ENCODE assay signal across 19 mouse cellular contexts in the genomic region with DNA sequence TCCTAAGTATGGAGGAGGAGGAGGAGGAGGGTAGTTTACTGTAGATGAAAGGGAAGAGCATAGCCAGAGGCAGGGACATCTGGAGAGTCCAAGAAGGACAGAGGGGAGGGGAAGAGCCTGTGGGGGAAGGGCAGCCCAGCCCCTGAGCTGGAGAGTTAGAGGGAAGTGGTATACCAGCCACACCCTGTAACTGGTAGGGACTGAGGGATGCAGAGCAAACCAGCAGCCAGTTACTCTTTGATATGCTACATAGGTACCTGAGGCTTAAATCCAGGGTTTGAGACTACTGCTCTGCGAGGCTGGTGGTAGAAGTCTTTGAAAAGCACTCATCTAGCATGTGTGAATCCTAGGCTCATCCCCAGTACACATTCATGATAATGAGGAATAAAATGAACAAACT.
"Had no signal": no experiment of that assay in that cellular context is flagged by ENCODE, and none has a peak within 500 bp of the region (broad histone marks: within the 10 kb centered on the region; RNA-seq: fewer than 3 reads in every experiment).

No protein-coding gene starts in this region.

- H3K4me1 ChIP-seq: liver, embryonic 13.5 days; midbrain, embryonic 10.5 days; neural tube, embryonic 12.5 days; neural tube, embryonic 15.5 days; stomach, embryonic 15.5 days had no signal

- H3K36me3 ChIP-seq: midbrain, embryonic 10.5 days; neural tube, embryonic 12.5 days; neural tube, embryonic 15.5 days; stomach, embryonic 15.5 days had no signal

- H3K4me3 ChIP-seq: layer of hippocampus, adult 2 months; liver, embryonic 13.5 days; midbrain, embryonic 10.5 days; neural tube, embryonic 12.5 days; neural tube, embryonic 15.5 days; stomach, embryonic 15.5 days had no signal

- H3K27ac ChIP-seq: kidney, postnatal 0 days; layer of hippocampus, adult 2 months; liver, embryonic 13.5 days; midbrain, embryonic 10.5 days; neural tube, embryonic 12.5 days; neural tube, embryonic 15.5 days; stomach, embryonic 15.5 days had no signal

- DNase-seq: kidney, adult 2 months; kidney, postnatal 25 days; layer of hippocampus, adult 9-11 months; liver, embryonic 13.5 days; lung, adult 2 months; lung, postnatal 14 days; lung, postnatal 4 days; midbrain, embryonic 14.5 days; retina, postnatal 1 day; right cerebral cortex, postnatal 25 days; spleen, adult 18-20 months; thymus, adult 2 months; thymus, postnatal 25 days had no signal

- H3K9ac ChIP-seq: liver, embryonic 13.5 days; neural tube, embryonic 12.5 days; neural tube, embryonic 15.5 days; stomach, embryonic 15.5 days had no signal

- H3K4me2 ChIP-seq: liver, embryonic 13.5 days; neural tube, embryonic 12.5 days; neural tube, embryonic 15.5 days; stomach, embryonic 15.5 days had no signal

- H3K9me3 ChIP-seq: liver, embryonic 13.5 days; midbrain, embryonic 10.5 days; neural tube, embryonic 12.5 days; neural tube, embryonic 15.5 days; stomach, embryonic 15.5 days had no signal

- H3K27me3 ChIP-seq: liver, embryonic 13.5 days; neural tube, embryonic 12.5 days; neural tube, embryonic 15.5 days; stomach, embryonic 15.5 days had no signal
